Mouse (Mus musculus): ENCODE measurements around the gene Rbp3.

DNA sequence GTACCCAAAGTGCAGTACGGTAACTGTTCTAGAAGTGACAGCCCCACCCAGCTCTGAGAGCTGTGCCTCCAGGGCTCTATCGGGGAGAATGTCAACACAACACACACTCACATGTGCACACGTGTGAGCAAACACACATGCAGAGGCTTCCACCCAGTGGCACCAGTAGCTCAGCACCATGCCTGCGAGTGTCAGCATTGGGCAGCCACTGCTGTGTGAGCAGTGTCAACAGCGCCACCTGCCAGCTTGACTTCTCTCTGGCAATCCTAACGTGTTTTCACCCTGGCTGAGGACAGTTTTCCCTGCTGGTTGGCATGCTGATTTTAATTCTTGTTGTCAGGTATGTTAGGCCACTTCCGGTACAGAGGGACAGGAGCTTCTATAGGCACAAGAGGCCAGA is 18.9 kb downstream of the Rbp3 start:
- TF ChIP-seq CTCF (conservative IDR thresholded peaks at IDR 0.05; ENCODE audit: low read length), result no peak
- no peak for TF ChIP-seq POU5F1 (IDR thresholded peaks at IDR 0.05; ENCODE audit: borderline replicate concordance, low read length)
